Mouse (Mus musculus) kidney, postnatal 10 days (tissue): ENCODE measurements around the gene Lyst.
"Not testable (repeated sequence)": the region's sequence is repeated elsewhere in the genome, so short reads cannot be mapped to it uniquely, and the experiment has no call there.

Experiments used
- DNase-seq: peaks from one replicate; pipeline ENCODE4 v3.0.0; 2021; ENCODE audit warnings: mixed read lengths

The Lyst gene

GRCm38 (mm10) chr13:13784981-13785783 is 195.0 kb downstream of the Lyst start:
- peak; percentile 37 for DNase-seq

GRCm38 (mm10) chr13:13786971-13787370 is 196.8 kb downstream of the Lyst start:
- DNase-seq = no peak

GRCm38 (mm10) chr13:13788070-13788469 is 197.9 kb downstream of the Lyst start:
- no peak for DNase-seq

GRCm38 (mm10) chr13:13791981-13792380 is 201.8 kb downstream of the Lyst start:
- no peak for DNase-seq

- no peak for DNase-seq
These were observed 205.1 kb downstream of the Lyst start for GRCm38 (mm10) chr13:13795166-13795832.

GRCm38 (mm10) chr13:13796082-13796481 is 205.9 kb downstream of the Lyst start:
- no peak for DNase-seq

GRCm38 (mm10) chr13:13797816-13798215 is 207.6 kb downstream of the Lyst start:
- DNase-seq = not testable (repeated sequence)

- no peak for DNase-seq
These were observed 208.6 kb downstream of the Lyst start for GRCm38 (mm10) chr13:13798775-13799174.

- no peak for DNase-seq
These were observed 218.3 kb downstream of the Lyst start for GRCm38 (mm10) chr13:13808337-13809132.

GRCm38 (mm10) chr13:13810885-13811284 is 220.7 kb downstream of the Lyst start:
- DNase-seq = no peak

- DNase-seq = no peak
These were observed 228.5 kb downstream of the Lyst start for GRCm38 (mm10) chr13:13818696-13819095.

- DNase-seq = no peak
These were observed 230.3 kb downstream of the Lyst start for GRCm38 (mm10) chr13:13820234-13821123.

GRCm38 (mm10) chr13:13824946-13825345 is 234.7 kb downstream of the Lyst start:
- DNase-seq = no peak

- DNase-seq = no peak
These were observed 236.3 kb downstream of the Lyst start for GRCm38 (mm10) chr13:13826533-13826932.

GRCm38 (mm10) chr13:13828125-13828524 is 237.9 kb downstream of the Lyst start:
- no peak for DNase-seq
